Mouse (Mus musculus) lung, embryonic 16.5 days (tissue): ENCODE measurements at regions not wholly inside any gene's neighbourhood (a gene's known extent, or its start where the extent isn't known, plus 50 kb on each side); places are given as distances from the start of the nearest gene placed in this dataset.

Source experiments
- ATAC-seq: fragments of 200-750 bp; cut with Nextera tagmentation; 2 replicates; pipeline ENCODE4 v1.8.0; 2017; ENCODE audit warnings: low read depth, mild to moderate bottlenecking, moderate library complexity
- H3K27ac ChIP-seq: fragments of 300-500 bp; sonication (generic); 2 replicates; pipeline ENCODE4 v1.5.1; 2014; ENCODE audit warnings: mild to moderate bottlenecking, control low read depth, low read length
- H3K27me3 ChIP-seq: fragments of 300-500 bp; sonication (generic); 2 replicates; pipeline ENCODE4 v1.6.1; 2014; ENCODE audit warnings: low read depth, low read length, mixed read lengths; ENCODE audit not compliant: control insufficient read depth, insufficient read depth
- H3K36me3 ChIP-seq: fragments of 300-500 bp; sonication (generic); 2 replicates; pipeline ENCODE4 v1.6.1; 2014; ENCODE audit warnings: low read length; ENCODE audit not compliant: control insufficient read depth, insufficient read depth
- H3K4me1 ChIP-seq: fragments of 300-500 bp; sonication (generic); replicated peaks from 2 replicates; pipeline ENCODE4 v1.6.1; 2014; ENCODE audit warnings: low read length, mixed read lengths; ENCODE audit not compliant: control insufficient read depth, insufficient read depth
- H3K4me2 ChIP-seq: fragments of 300-500 bp; sonication (generic); 2 replicates; pipeline ENCODE4 v1.6.1; 2014; ENCODE audit warnings: low read depth, low read length, control low read depth
- H3K4me3 ChIP-seq: fragments of 300-500 bp; sonication (generic); 2 replicates; pipeline ENCODE4 v1.5.1; 2014; ENCODE audit warnings: mild to moderate bottlenecking, low read length, control low read depth
- H3K9ac ChIP-seq: fragments of 300-500 bp; sonication (generic); 2 replicates; pipeline ENCODE4 v1.6.1; 2014; ENCODE audit warnings: low read length, control low read depth
- H3K9me3 ChIP-seq: fragments of 300-500 bp; sonication (generic); 2 replicates; pipeline ENCODE4 v1.6.1; 2016; ENCODE audit warnings: low read length; ENCODE audit not compliant: control insufficient read depth
- whole genome bisulfite sequencing: fragments of 180-500 bp; shearing (Covaris S2); extraction: QIAGEN DNeasy Blood & Tissue Kit; methylation state at CpG from one replicate; pipeline ENCODE4 v1.1.7; 2014; 5-methylcytosine and 5-hydroxymethylcytosine counted together

GRCm38 (mm10) chr14:89573576-89573975 lies 1102.4 kb upstream of the Pcdh20 start:
- no peak overlapping the region for H3K27ac ChIP-seq
- ATAC-seq, result no peak
- H3K4me3 ChIP-seq, result no peak overlapping the region
- no peaks in the 10 kb centered on the region for H3K9me3 ChIP-seq
- H3K27me3 ChIP-seq, result no peaks in the 10 kb centered on the region
- no peak overlapping the region for H3K9ac ChIP-seq
- H3K4me1 ChIP-seq, result no peaks in the 10 kb centered on the region
- H3K36me3 ChIP-seq, result no peaks in the 10 kb centered on the region
- 65% methylated on average over 3 of the region's 3 CpGs for WGBS
- H3K4me2 ChIP-seq, result no peak overlapping the region

- no peak overlapping the region for H3K9ac ChIP-seq
- no peaks in the 10 kb centered on the region for H3K4me1 ChIP-seq
- WGBS, result 28% methylated on average over 1 of the region's 1 CpGs
- no peaks in the 10 kb centered on the region for H3K27me3 ChIP-seq
- H3K4me3 ChIP-seq, result no peak overlapping the region
- ATAC-seq, result no peak
- H3K27ac ChIP-seq, result no peak overlapping the region
- H3K9me3 ChIP-seq, result no peaks in the 10 kb centered on the region
- no peaks in the 10 kb centered on the region for H3K36me3 ChIP-seq
- no peak overlapping the region for H3K4me2 ChIP-seq
These were observed 1100.5 kb upstream of the Pcdh20 start for GRCm38 (mm10) chr14:89571703-89572102.

GRCm38 (mm10) chr14:89559822-89560477 lies 1088.8 kb upstream of the Pcdh20 start:
- Histone ChIP-seq H3K36me3 (no peaks in the 10 kb centered on the region), H3K9ac (no peak overlapping the region), H3K27ac (no peak overlapping the region), H3K27me3 (no peaks in the 10 kb centered on the region), H3K4me2 (no peak overlapping the region), H3K4me3 (no peak overlapping the region), H3K9me3 (no peaks in the 10 kb centered on the region), H3K4me1 (no peaks in the 10 kb centered on the region)
- WGBS, result 63% methylated on average over 3 of the region's 3 CpGs
- ATAC-seq, result no peak

- H3K4me2 ChIP-seq, result no peak overlapping the region
- H3K4me1 ChIP-seq, result no peaks in the 10 kb centered on the region
- no peak for ATAC-seq
- H3K9ac ChIP-seq, result no peak overlapping the region
- no peaks in the 10 kb centered on the region for H3K36me3 ChIP-seq
- no peaks in the 10 kb centered on the region for H3K27me3 ChIP-seq
- H3K27ac ChIP-seq, result no peak overlapping the region
- H3K9me3 ChIP-seq, result no peaks in the 10 kb centered on the region
- H3K4me3 ChIP-seq, result no peak overlapping the region
These were observed 1086.1 kb upstream of the Pcdh20 start for GRCm38 (mm10) chr14:89557334-89557733.

GRCm38 (mm10) chr14:89556245-89556644 lies 1085.0 kb upstream of the Pcdh20 start:
- H3K4me2 ChIP-seq, result no peak overlapping the region

GRCm38 (mm10) chr14:89554127-89554526 lies 1082.9 kb upstream of the Pcdh20 start:
- no peaks in the 10 kb centered on the region for H3K36me3 ChIP-seq
- no peak for ATAC-seq
- no peak overlapping the region for H3K4me3 ChIP-seq
- no peaks in the 10 kb centered on the region for H3K9me3 ChIP-seq
- WGBS, result 76% methylated on average over 3 of the region's 3 CpGs
- H3K27ac ChIP-seq, result no peak overlapping the region
- H3K4me1 ChIP-seq, result no peaks in the 10 kb centered on the region
- H3K9ac ChIP-seq, result no peak overlapping the region
- H3K27me3 ChIP-seq, result no peaks in the 10 kb centered on the region
- H3K4me2 ChIP-seq, result no peak overlapping the region

More at GRCm38 (mm10) chr14:89556245-89556644, 1085.0 kb upstream of the Pcdh20 start:
- 47% methylated on average over 2 of the region's 2 CpGs for WGBS
- no peaks in the 10 kb centered on the region for H3K9me3 ChIP-seq
- H3K36me3 ChIP-seq, result no peaks in the 10 kb centered on the region
- no peak overlapping the region for H3K4me3 ChIP-seq
- H3K4me1 ChIP-seq, result no peaks in the 10 kb centered on the region
- no peak for ATAC-seq
- no peaks in the 10 kb centered on the region for H3K27me3 ChIP-seq
- no peak overlapping the region for H3K27ac ChIP-seq
- H3K9ac ChIP-seq, result no peak overlapping the region
